Mouse (Mus musculus): Measurements from ENCODE around the gene Klf15. TPM values are rescaled to one million over a fixed set of nuclear protein-coding genes. Genes with fewer than 3 reads are reported as not detected.

Gene Klf15
- polyA plus RNA-seq, 2 experiments = 7.6 to 9.9 TPM

- H3K4me3 ChIP-seq (ENCODE audit: insufficient read depth in 1 of 2, low read depth in 2 of 2, low read length in 2 of 2) = no peak overlapping the region
- TF ChIP-seq CTCF (IDR thresholded peaks at IDR 0.05; ENCODE audit: low read depth) = no peak
- no peak for TF ChIP-seq EP300 (IDR thresholded peaks at IDR 0.05; ENCODE audit: low read depth)
- H3K4me2 ChIP-seq (ENCODE audit: low read depth) = no peak overlapping the region
- no peak overlapping the region for H3K27ac ChIP-seq
- WGBS (ENCODE audit: insufficient replicate concordance) = 41% methylated on average over 4 of the region's 4 CpGs
- DNase-seq (ENCODE audit: low read depth in 3 of 3, low spot score in 3 of 3) (no peak), ATAC-seq (ENCODE audit: insufficient read depth) (no peak)
- no peaks in the 10 kb centered on the region for H3K9me3 ChIP-seq (ENCODE audit: control insufficient read depth, low read length)
- H3K4me1 ChIP-seq (replicated peaks; ENCODE audit: control insufficient read depth in 2 of 2, insufficient read depth in 2 of 2, low read length in 1 of 2) = peaks cover 0 to 2% of the 10 kb centered on the region in 2 experiments; a peak in 1 of 4 replicates
- H3K36me3 ChIP-seq (replicated peaks; ENCODE audit: control insufficient read depth, insufficient read depth, low read depth) = no peaks in the 10 kb centered on the region
- H3K9ac ChIP-seq (replicated peaks) = no peak overlapping the region
- H3K27me3 ChIP-seq (ENCODE audit: control insufficient read depth, insufficient read depth, low read length) = no peaks in the 10 kb centered on the region
Observed at GRCm38 (mm10) chr6:90472079-90472478, 9.7 kb downstream of the Klf15 start.

- TF ChIP-seq CTCF (IDR thresholded peaks at IDR 0.05; ENCODE audit: low read depth) (no peak), EP300 (IDR thresholded peaks at IDR 0.05; ENCODE audit: low read depth) (no peak)
- H3K36me3 ChIP-seq (replicated peaks; ENCODE audit: control insufficient read depth, insufficient read depth, low read depth) = no peaks in the 10 kb centered on the region
- H3K27me3 ChIP-seq (ENCODE audit: control insufficient read depth, insufficient read depth, low read length) = no peaks in the 10 kb centered on the region
- H3K27ac ChIP-seq = no peak overlapping the region
- H3K9ac ChIP-seq (replicated peaks) = no peak overlapping the region
- DNase-seq (ENCODE audit: low read depth in 3 of 3, low spot score in 3 of 3) (no peak), ATAC-seq (ENCODE audit: insufficient read depth) (no peak)
- H3K4me2 ChIP-seq (ENCODE audit: low read depth) = no peak overlapping the region
- no peaks in the 10 kb centered on the region for H3K9me3 ChIP-seq (ENCODE audit: control insufficient read depth, low read length)
- no peak overlapping the region for H3K4me3 ChIP-seq (ENCODE audit: insufficient read depth in 1 of 2, low read depth in 2 of 2, low read length in 2 of 2)
- 64% methylated on average over 3 of the region's 3 CpGs for WGBS (ENCODE audit: insufficient replicate concordance)
- peaks cover 0 to 2% of the 10 kb centered on the region in 2 experiments; a peak in 1 of 4 replicates for H3K4me1 ChIP-seq (replicated peaks; ENCODE audit: control insufficient read depth in 2 of 2, insufficient read depth in 2 of 2, low read length in 1 of 2)
Observed at GRCm38 (mm10) chr6:90472697-90473096, 10.3 kb downstream of the Klf15 start.

GRCm38 (mm10) chr6:90473630-90474360 is 11.4 kb downstream of the Klf15 start:
- WGBS (ENCODE audit: insufficient replicate concordance) = 76% methylated on average over 24 of the region's 24 CpGs
- H3K4me1 ChIP-seq (replicated peaks; ENCODE audit: control insufficient read depth in 2 of 2, insufficient read depth in 2 of 2, low read length in 1 of 2) = peaks cover 0 to 2% of the 10 kb centered on the region in 2 experiments; a peak in 1 of 4 replicates
- no peak overlapping the region for H3K9ac ChIP-seq (replicated peaks)
- ATAC-seq (ENCODE audit: insufficient read depth) (no peak), DNase-seq (ENCODE audit: low read depth in 3 of 3, low spot score in 3 of 3) (no peak)
- no peak overlapping the region for H3K4me2 ChIP-seq (ENCODE audit: low read depth)
- no peaks in the 10 kb centered on the region for H3K9me3 ChIP-seq (ENCODE audit: control insufficient read depth, low read length)
- H3K4me3 ChIP-seq (ENCODE audit: insufficient read depth in 1 of 2, low read depth in 2 of 2, low read length in 2 of 2) = no peak overlapping the region
- no peak for TF ChIP-seq CTCF (IDR thresholded peaks at IDR 0.05; ENCODE audit: low read depth)
- no peak for TF ChIP-seq EP300 (IDR thresholded peaks at IDR 0.05; ENCODE audit: low read depth)
- H3K36me3 ChIP-seq (replicated peaks; ENCODE audit: control insufficient read depth, insufficient read depth, low read depth) = no peaks in the 10 kb centered on the region
- H3K27ac ChIP-seq = no peak overlapping the region
- H3K27me3 ChIP-seq (ENCODE audit: control insufficient read depth, insufficient read depth, low read length) = no peaks in the 10 kb centered on the region

GRCm38 (mm10) chr6:90474361-90474750 is 12.0 kb downstream of the Klf15 start:
- Histone ChIP-seq H3K9me3 (ENCODE audit: control insufficient read depth, low read length) (no peaks in the 10 kb centered on the region), H3K27me3 (ENCODE audit: control insufficient read depth, insufficient read depth, low read length) (no peaks in the 10 kb centered on the region), H3K4me1 (replicated peaks; ENCODE audit: control insufficient read depth in 2 of 2, insufficient read depth in 2 of 2, low read length in 1 of 2) (peaks cover 0 to 2% of the 10 kb centered on the region in 2 experiments; a peak in 1 of 4 replicates), H3K36me3 (replicated peaks; ENCODE audit: control insufficient read depth, insufficient read depth, low read depth) (no peaks in the 10 kb centered on the region), H3K9ac (replicated peaks) (no peak overlapping the region), H3K27ac (no peak overlapping the region), H3K4me2 (ENCODE audit: low read depth) (no peak overlapping the region), H3K4me3 (ENCODE audit: insufficient read depth in 1 of 2, low read depth in 2 of 2, low read length in 2 of 2) (no peak overlapping the region)
- 66% methylated on average over 3 of the region's 3 CpGs for WGBS (ENCODE audit: insufficient replicate concordance)
- TF ChIP-seq CTCF (IDR thresholded peaks at IDR 0.05; ENCODE audit: low read depth) = no peak
- no peak for TF ChIP-seq EP300 (IDR thresholded peaks at IDR 0.05; ENCODE audit: low read depth)
- no peak for DNase-seq (ENCODE audit: low read depth in 3 of 3, low spot score in 3 of 3)
- ATAC-seq (ENCODE audit: insufficient read depth) = no peak

- Histone ChIP-seq H3K4me2 (ENCODE audit: low read depth) (no peak overlapping the region), H3K27ac (no peak overlapping the region), H3K9me3 (ENCODE audit: control insufficient read depth, low read length) (no peaks in the 10 kb centered on the region), H3K4me3 (ENCODE audit: insufficient read depth in 1 of 2, low read depth in 2 of 2, low read length in 2 of 2) (no peak overlapping the region), H3K36me3 (replicated peaks; ENCODE audit: control insufficient read depth, insufficient read depth, low read depth) (no peaks in the 10 kb centered on the region), H3K9ac (replicated peaks) (no peak overlapping the region), H3K4me1 (replicated peaks; ENCODE audit: control insufficient read depth in 2 of 2, insufficient read depth in 2 of 2, low read length in 1 of 2) (peaks cover 0 to 2% of the 10 kb centered on the region in 2 experiments; a peak in 1 of 4 replicates), H3K27me3 (ENCODE audit: control insufficient read depth, insufficient read depth, low read length) (no peaks in the 10 kb centered on the region)
- ATAC-seq (ENCODE audit: insufficient read depth) = no peak
- WGBS (ENCODE audit: insufficient replicate concordance) = 60% methylated on average over 4 of the region's 4 CpGs
- TF ChIP-seq EP300 (IDR thresholded peaks at IDR 0.05; ENCODE audit: low read depth) (no peak), CTCF (IDR thresholded peaks at IDR 0.05; ENCODE audit: low read depth) (no peak)
- DNase-seq (ENCODE audit: low read depth in 3 of 3, low spot score in 3 of 3) = no peak
Observed at GRCm38 (mm10) chr6:90475176-90475853, 12.9 kb downstream of the Klf15 start.

Measured in liver, embryonic 14.5 days (tissue).